Mouse (Mus musculus): Measurements from ENCODE around the gene Akap13. TPM values are rescaled to one million over a fixed set of nuclear protein-coding genes. Genes with fewer than 3 reads are reported as not detected.

Akap13 gene
- total RNA-seq, 2 experiments from 2014 or later, result 22.5 to 29.6 TPM

- intact Hi-C loops (cut with DNase I), result no loop called here
Observed at GRCm38 (mm10) chr7:75440241-75440640, 15.1 kb upstream of the Akap13 start.

GRCm38 (mm10) chr7:75441947-75442346 is 13.4 kb upstream of the Akap13 start:
- intact Hi-C loops (cut with DNase I), result no loop called here

More at GRCm38 (mm10) chr7:75440241-75440640, 15.1 kb upstream of the Akap13 start:
- no peak for DNase-seq (ENCODE audit: low spot score in 2 of 2)

DNA sequence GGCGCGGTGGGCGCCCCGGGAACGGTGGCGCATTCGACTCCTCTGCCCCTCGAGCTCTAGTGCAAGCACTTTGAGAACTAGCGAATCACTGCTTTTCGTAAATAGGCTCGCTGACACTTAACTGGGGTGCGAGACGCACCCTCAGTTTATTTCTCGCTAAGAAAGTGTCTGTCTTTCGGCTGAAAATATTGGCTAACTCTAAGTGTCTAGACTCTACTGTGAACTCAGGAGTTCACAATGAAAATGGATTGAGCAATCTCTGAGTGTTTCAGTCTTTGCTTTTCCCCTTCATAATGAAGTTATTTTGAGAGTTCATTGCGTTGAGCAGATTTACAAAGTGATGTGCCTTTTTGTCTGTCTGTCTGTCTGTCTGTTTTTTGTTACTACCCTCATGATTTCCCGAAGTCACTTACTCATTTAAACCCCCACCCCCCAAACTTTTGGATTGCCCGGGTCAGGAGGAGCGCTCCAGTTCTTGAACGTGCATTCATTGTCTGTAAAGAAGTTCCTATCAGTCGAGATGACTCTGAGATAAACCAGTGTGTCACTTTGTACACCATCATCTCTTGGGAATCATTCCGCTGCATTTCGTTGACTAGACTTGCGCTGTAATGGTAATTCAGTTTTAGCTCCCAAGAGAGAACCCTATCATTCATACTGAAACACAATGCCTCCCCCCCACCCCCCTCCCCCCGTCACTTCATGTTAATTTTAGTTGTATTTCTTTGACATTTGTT is 986 bp downstream of the Akap13 start:
- intact Hi-C loops (cut with DNase I), result loop anchor here (10.0 kb wide), 1 partner anchor 98 kb away; no protein-coding TSS in a partner anchor
- DNase-seq (ENCODE audit: low spot score in 2 of 2), result peak in 1 of 2 experiments; percentile 2

More at GRCm38 (mm10) chr7:75441947-75442346, 13.4 kb upstream of the Akap13 start:
- DNase-seq (ENCODE audit: low spot score in 2 of 2), result no peak

- DNase-seq (ENCODE audit: low spot score in 2 of 2), result no peak
- intact Hi-C loops (cut with DNase I), result no loop called here
Observed at GRCm38 (mm10) chr7:75460290-75460689, 5.0 kb downstream of the Akap13 start.

DNA sequence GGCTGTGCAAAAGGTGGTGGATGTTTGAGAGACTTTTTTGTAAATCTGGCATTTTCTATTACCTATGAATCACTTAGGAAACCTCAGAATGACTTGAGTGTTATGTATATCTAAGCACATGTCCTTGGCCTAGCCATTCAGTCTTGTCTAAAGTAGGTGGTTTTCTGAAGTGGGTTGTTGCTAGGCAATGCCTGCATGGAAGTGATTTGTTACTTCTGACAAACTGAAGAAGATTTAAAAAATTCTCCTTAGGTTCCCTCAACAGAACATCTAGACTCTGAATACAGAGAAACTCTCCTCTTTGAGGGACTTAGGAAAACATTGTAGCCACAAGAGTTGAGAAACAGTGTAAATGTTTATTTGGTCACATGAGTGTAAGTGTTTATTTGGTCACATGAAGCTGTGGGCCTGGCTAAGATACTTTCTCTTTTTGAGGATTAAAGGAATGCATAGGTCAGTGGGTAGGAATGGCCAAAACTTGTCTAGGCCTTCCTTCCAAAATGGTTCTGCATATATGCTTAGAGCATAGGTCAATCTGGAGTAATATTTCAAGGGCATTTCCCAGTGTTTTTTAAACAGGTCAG is 8.3 kb downstream of the Akap13 start:
- intact Hi-C loops (cut with DNase I), result no loop called here
- DNase-seq (ENCODE audit: low spot score in 2 of 2), result peak in 1 of 2 experiments; percentile 10

DNA sequence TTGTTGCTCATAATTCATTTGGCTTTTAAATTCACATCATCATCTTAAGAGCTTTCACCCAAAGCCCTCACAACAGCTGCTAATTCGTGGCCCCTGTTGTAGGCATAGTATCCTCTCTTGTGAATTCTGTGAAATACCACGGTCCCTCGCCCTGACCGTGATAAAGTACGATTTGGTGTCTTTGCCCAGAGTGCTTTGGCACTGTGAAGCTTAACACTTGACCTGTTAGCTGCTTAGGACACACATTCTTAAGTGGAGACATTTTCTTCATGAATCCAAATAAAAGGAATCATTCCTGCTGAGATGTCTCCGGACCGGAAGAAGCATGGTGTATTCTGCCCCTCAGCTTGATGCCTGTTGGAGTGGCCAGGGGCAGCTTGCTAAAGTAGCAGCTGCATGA is 12.5 kb downstream of the Akap13 start:
- no peak for DNase-seq (ENCODE audit: low spot score in 2 of 2)
- intact Hi-C loops (cut with DNase I), result no loop called here

- DNase-seq (ENCODE audit: low spot score in 2 of 2), result no peak
- intact Hi-C loops (cut with DNase I), result no loop called here
Observed at GRCm38 (mm10) chr7:75470318-75470925, 15.1 kb downstream of the Akap13 start.

DNA sequence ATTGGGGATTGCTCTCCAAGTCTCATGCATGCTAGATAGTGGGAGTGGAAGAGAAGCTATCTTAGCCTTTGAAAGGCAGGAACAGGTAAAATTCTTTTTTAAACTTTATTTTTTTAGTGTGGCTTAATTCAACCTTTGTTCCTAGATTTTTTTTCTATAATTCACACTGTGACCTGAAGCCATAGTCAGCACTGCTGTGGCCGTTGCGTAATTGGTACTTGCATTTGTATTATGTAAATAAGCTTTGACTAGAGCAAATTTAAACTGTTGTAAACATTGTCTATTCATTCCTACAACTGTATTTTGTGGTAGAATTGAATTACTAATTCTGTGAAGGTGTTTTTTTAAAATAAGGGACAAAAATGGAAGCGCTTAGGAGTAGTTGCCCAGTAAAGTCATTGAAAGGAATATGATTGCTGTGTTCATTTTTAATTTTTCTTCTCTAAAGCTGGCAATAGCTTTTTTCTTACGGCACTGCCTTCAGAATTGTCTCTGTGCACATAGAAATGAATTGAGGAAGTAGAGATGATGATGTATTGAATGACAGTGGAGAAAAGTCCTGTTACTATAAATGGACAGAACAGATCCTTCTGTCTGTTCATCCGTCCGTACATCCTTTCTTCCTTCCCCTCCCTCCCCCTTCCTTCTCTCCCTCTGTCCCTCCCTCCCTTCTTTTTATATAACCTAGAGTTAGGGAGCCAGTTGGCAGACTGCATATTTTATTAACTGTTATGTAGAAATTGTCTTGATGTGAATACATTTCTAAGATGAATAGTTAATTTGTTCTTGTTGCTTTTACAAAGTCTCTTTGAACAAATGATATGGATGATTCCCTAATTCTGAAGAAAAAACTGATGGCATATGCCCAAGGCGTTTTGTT is 17.2 kb downstream of the Akap13 start:
- DNase-seq (ENCODE audit: low spot score in 2 of 2), result no peak
- intact Hi-C loops (cut with DNase I), result no loop called here

GRCm38 (mm10) chr7:75473294-75473693 is 18.0 kb downstream of the Akap13 start:
- intact Hi-C loops (cut with DNase I), result no loop called here
- DNase-seq (ENCODE audit: low spot score in 2 of 2), result no peak

DNA sequence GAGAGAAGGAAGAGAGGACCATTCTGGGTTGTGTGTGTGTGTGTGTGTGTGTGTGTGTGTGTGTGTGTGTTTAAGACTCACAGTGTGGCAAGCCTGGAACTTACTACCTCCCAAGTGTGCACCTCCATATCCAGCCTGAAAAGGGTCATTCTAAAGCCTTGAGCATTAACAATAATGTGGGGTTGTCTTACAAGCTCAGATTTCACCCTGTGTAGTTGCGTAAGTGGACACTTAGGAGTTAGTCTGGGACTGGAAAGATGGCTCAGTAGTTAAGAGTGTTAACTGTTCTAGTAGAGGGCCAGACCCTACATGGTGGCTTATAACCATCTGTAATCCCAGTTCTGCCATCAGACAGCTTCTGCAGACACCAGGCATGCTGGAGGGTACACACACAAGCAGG is 18.7 kb downstream of the Akap13 start:
- intact Hi-C loops (cut with DNase I), result no loop called here
- no peak for DNase-seq (ENCODE audit: low spot score in 2 of 2)

- no peak for DNase-seq (ENCODE audit: low spot score in 2 of 2)
- intact Hi-C loops (cut with DNase I), result no loop called here
Observed at GRCm38 (mm10) chr7:75474564-75475150, 19.3 kb downstream of the Akap13 start.

- intact Hi-C loops (cut with DNase I), result no loop called here
Observed at GRCm38 (mm10) chr7:75478060-75478459, 22.7 kb downstream of the Akap13 start.

GRCm38 (mm10) chr7:75480721-75481426 is 25.5 kb downstream of the Akap13 start:
- no peak for DNase-seq (ENCODE audit: low spot score in 2 of 2)
- intact Hi-C loops (cut with DNase I), result no loop called here

More at GRCm38 (mm10) chr7:75478060-75478459, 22.7 kb downstream of the Akap13 start:
- DNase-seq (ENCODE audit: low spot score in 2 of 2), result no peak

DNA sequence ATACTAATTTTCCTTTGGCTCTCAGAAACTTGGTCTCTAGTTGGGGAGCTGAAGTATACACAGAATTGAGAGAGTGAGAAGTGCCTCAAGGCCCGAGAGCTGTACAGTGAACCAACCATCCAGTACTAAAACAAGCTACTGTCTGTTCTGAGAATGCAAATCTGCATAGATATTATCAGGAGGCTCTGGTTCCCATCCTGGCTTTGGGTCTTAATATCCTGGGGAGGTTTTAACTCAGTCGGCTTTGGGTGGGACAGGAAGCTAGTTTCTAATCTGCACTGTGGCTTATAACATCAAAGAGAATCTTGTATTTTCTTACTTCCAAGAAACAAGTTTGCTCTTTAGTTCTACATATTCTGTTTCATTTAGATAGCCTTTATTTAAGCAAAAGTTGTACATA is 30.7 kb downstream of the Akap13 start:
- intact Hi-C loops (cut with DNase I), result no loop called here
- DNase-seq (ENCODE audit: low spot score in 2 of 2), result no peak

GRCm38 (mm10) chr7:75495941-75496441 is 40.7 kb downstream of the Akap13 start:
- intact Hi-C loops (cut with DNase I), result no loop called here
- peak in 1 of 2 experiments; percentile 7 for DNase-seq (ENCODE audit: low spot score in 2 of 2)

DNA sequence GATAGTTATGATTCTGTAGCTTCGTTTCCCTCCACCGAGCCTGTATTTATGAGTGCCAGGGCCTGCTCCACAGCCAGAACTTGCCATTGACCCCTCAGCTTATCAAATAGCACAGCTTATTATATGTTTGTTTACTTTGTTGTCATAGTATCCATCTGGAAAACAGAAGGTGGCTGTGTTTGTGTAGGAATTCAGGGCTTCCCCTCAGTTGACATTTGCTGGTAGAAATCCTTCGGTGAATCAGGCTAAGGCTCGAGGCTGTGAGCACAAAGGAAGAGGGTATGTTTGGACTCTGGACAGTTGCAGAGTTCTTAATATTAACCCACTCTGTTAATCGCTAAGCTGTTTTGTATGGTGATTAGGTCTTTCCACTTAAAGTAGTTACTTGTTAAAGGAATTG is 43.3 kb downstream of the Akap13 start:
- intact Hi-C loops (cut with DNase I), result no loop called here
- DNase-seq (ENCODE audit: low spot score in 2 of 2), result no peak

- intact Hi-C loops (cut with DNase I), result no loop called here
- DNase-seq (ENCODE audit: low spot score in 2 of 2), result no peak
Observed at GRCm38 (mm10) chr7:75499271-75499670, 43.9 kb downstream of the Akap13 start.

DNA sequence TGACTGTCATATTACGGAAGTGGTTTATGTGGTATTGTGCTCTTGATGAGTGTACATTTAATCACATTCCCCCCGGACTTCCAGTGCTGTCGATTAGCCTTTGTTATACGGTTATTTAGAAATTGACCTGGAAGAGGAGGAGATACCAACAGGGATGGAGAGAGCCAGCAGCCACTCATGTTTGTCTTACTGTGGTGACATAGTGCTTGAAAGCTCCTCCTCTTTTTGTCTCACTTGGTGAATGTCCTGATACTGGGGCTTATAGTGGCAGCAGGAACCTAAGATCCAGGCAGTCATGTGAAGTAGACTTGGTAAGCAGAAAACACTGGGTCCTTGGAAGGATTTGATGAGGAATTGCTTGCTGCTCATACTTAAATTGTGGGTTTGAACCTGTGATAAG is 44.8 kb downstream of the Akap13 start:
- intact Hi-C loops (cut with DNase I), result no loop called here
- no peak for DNase-seq (ENCODE audit: low spot score in 2 of 2)

DNA sequence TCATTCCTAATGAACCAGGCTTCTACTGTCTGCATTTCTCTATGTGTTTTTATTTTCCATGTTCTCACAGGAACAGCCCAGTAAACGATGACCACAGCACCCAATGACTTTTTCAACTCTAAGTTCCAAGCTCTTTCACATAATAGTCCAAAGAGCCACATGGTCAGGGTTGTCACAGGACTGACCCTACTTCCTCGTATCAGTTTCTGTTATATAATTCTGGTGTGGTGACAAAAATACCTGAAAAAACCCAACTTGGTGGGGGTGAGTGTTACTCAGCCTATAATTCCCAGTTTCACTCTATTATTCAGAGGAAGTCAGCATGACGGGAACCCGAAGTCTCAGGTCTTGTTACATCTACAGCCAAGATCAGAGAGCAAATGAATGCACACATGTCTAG is 45.5 kb downstream of the Akap13 start:
- DNase-seq (ENCODE audit: low spot score in 2 of 2), result no peak
- intact Hi-C loops (cut with DNase I), result no loop called here

Measured in left cerebral cortex, postnatal 14 days (tissue).